Mouse (Mus musculus) lung, postnatal 0 days (tissue): ENCODE results near the gene Oxt. TPM values are rescaled to one million over a fixed set of nuclear protein-coding genes. Genes with fewer than 3 reads are reported as not detected.

Experiments
- ATAC-seq: fragments of 200-750 bp; cut with Nextera tagmentation; 2 replicates; pipeline ENCODE4 v1.8.0; 2017; ENCODE audit warnings: moderate library complexity
- DNase-seq: peaks from one replicate; pipeline ENCODE4 v3.0.0-alpha.2; 2016; ENCODE audit warnings: low spot score
- H3K27ac ChIP-seq: fragments of 300-500 bp; sonication (generic); 2 replicates; pipeline ENCODE4 v1.5.1; 2014; ENCODE audit warnings: antibody characterized with exemption, mild to moderate bottlenecking, low read length, mixed read lengths
- H3K27me3 ChIP-seq: fragments of 300-500 bp; sonication (generic); replicated peaks from 2 replicates; pipeline ENCODE4 v1.6.1; 2014; ENCODE audit warnings: low read length, mixed read lengths; ENCODE audit not compliant: insufficient read depth
- H3K36me3 ChIP-seq: fragments of 300-500 bp; sonication (generic); 2 replicates; pipeline ENCODE4 v1.6.1; 2014; ENCODE audit warnings: low read length, mixed read lengths; ENCODE audit not compliant: insufficient read depth
- H3K4me1 ChIP-seq: fragments of 300-500 bp; sonication (generic); 2 replicates; pipeline ENCODE4 v1.6.1; 2014; ENCODE audit warnings: antibody characterized with exemption, low read depth, low read length, mixed read lengths; ENCODE audit not compliant: insufficient read depth
- H3K4me2 ChIP-seq: fragments of 300-500 bp; sonication (generic); replicated peaks from 2 replicates; pipeline ENCODE4 v1.6.1; 2014; ENCODE audit warnings: low read depth, mild to moderate bottlenecking, low read length, moderate library complexity, mixed read lengths
- H3K4me3 ChIP-seq: fragments of 300-500 bp; sonication (generic); 2 replicates; pipeline ENCODE4 v1.5.1; 2014; ENCODE audit warnings: low read depth, low read length
- H3K9ac ChIP-seq: fragments of 300-500 bp; sonication (generic); replicated peaks from 2 replicates; pipeline ENCODE4 v1.6.1; 2014; ENCODE audit warnings: low read depth, mild to moderate bottlenecking
- H3K9me3 ChIP-seq: fragments of 300-500 bp; sonication (generic); 2 replicates; pipeline ENCODE4 v1.6.1; 2016; ENCODE audit warnings: low read length, mixed read lengths
- CTCF ChIP-seq: IDR thresholded peaks from 2 replicates; pipeline ENCODE4 v1.5.1; 2016; ENCODE audit warnings: antibody characterized with exemption, mild to moderate bottlenecking
- EP300 ChIP-seq: IDR thresholded peaks from 2 replicates; pipeline ENCODE4 v1.6.1; 2016; ENCODE audit warnings: antibody characterized with exemption, mild to moderate bottlenecking, control low read depth
- WGBS: fragments of 180-500 bp; shearing (Covaris S2); extraction: QIAGEN DNeasy Blood & Tissue Kit; methylation state at CpG from one replicate; pipeline ENCODE4 v1.1.7; 2014; 5-methylcytosine and 5-hydroxymethylcytosine counted together
- polyA plus RNA-seq: library from polyadenylated mRNA; unstranded; fragments of >200 nt; fragmentation: Nextera tagmentation; extraction: Ambion mirVana; gene quantifications from 2 replicates; pipeline ENCODE4 v1.2.1, GENCODE M21; 2015

Gene Oxt
- not detected in 2 replicates for polyA plus RNA-seq

DNA sequence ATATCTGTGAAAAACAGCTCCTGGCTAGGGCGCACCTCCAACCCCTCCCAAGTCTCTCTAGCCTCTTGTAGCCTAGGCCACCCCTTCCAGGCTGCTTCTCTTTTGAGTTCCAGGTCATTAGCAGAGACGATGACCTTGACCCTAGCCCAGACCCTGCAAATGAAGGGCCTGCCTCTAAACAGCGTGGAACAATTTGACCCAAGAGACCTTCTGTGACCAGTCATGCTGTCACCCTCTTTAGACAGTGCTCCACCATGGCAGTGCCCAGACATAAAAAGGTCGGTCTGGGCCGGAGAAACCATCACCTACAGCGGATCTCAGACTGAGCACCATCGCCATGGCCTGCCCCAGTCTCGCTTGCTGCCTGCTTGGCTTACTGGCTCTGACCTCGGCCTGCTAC is at the start of gene Oxt:
Gene Oxt, plus strand, starts transcription at position 301 of the 400 bp plus-strand sequence.
- TF ChIP-seq CTCF (no peak), EP300 (no peak)
- no peak within 1 kb of the TSS for H3K9ac ChIP-seq
- WGBS = 50% methylated on average over 9 of the region's 9 CpGs
- H3K4me2 ChIP-seq = peak within 1 kb of the TSS; percentile 30; the same call in 1 of the 2 replicates
- H3K4me3 ChIP-seq = peak within 1 kb of the TSS; percentile 21; the same call in 1 of the 2 replicates
- H3K9me3 ChIP-seq = no peaks in the 10 kb centered on the region
- H3K4me1 ChIP-seq = peaks cover 2% of the 10 kb centered on the region; the same call in 1 of the 2 replicates
- no peak within 1 kb of the TSS for H3K27ac ChIP-seq
- no peak for ATAC-seq
- DNase-seq = no peak
- H3K36me3 ChIP-seq = no peaks in the 10 kb centered on the region
- H3K27me3 ChIP-seq = peaks cover 55% of the 10 kb centered on the region

DNA sequence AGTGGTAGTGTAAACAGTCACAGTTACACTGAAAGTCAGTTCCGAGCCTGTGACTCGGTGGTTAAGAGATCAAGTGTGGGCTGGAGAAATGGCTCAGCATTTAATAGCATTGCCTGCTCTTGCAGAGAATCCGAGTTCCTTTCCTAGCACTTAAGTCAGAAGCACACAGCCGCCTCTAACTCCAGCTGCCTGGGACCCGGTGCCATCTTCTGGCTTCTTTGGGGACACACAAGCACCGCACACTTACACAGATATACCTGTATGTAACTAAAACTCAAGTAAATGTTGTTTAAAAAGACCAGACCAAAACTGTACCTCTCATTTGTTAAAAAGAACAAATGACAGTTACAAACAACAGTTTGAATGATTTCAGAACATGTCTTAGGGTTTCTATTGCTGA is 47.5 kb upstream of the Oxt start:
- H3K4me1 ChIP-seq = no peaks in the 10 kb centered on the region
- H3K9me3 ChIP-seq = no peaks in the 10 kb centered on the region
- peaks cover 4% of the 10 kb centered on the region; the same call in 1 of the 2 replicates for H3K36me3 ChIP-seq
- ATAC-seq (no peak), DNase-seq (no peak)
- no peaks in the 10 kb centered on the region for H3K27me3 ChIP-seq
- no peak for TF ChIP-seq EP300
- no peak for TF ChIP-seq CTCF
- 86% methylated on average over 6 of the region's 6 CpGs for WGBS
- H3K9ac ChIP-seq = no peak overlapping the region
- no peak overlapping the region for H3K4me3 ChIP-seq
- H3K4me2 ChIP-seq = no peak overlapping the region
- H3K27ac ChIP-seq = no peak overlapping the region

DNA sequence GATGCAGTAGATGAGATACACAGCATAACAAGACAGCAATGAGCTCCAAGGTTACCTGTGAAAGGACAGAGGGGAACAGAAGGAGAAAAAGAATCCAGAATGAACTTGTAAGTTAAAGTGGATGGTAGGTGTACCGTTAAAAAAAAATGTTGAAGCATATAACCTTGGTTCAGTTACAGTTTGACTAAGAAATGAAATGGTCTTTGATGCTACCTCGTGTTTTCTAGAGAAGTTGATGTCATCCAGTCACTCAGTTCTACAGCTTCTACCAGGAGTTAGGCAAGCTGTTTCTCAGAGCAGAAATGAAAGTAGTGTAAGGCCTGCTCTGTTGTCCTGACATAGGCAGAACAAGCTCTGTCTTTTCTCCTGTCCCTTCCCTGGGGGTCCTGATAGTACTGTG is 46.7 kb upstream of the Oxt start:
- no peak for TF ChIP-seq CTCF
- no peak for TF ChIP-seq EP300
- DNase-seq (no peak), ATAC-seq (no peak)
- H3K27ac ChIP-seq = no peak overlapping the region
- H3K4me2 ChIP-seq = no peak overlapping the region
- no peaks in the 10 kb centered on the region for H3K27me3 ChIP-seq
- no peak overlapping the region for H3K9ac ChIP-seq
- 90% methylated on average over 2 of the region's 2 CpGs for WGBS
- H3K4me1 ChIP-seq = no peaks in the 10 kb centered on the region
- no peaks in the 10 kb centered on the region for H3K9me3 ChIP-seq
- no peak overlapping the region for H3K4me3 ChIP-seq
- peaks cover 4% of the 10 kb centered on the region; the same call in 1 of the 2 replicates for H3K36me3 ChIP-seq

DNA sequence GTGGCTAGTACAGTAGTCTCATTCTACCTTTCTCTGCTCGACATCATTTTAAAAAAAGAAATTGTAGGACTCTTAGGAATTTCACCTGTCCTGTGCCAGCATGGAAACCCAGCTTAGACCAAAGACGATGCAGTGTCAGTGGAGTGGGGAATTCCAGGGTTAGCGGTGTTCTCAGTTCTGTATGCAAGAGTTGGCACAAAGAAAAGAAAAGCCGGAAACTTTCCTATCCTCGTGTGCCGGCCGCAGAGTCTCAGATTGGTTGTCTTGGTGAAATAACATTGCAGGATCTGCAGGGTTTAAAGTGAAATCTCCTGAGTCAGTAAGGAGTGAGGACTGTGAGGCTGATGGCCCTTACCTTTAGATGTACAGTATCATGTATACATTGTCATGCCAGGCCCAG is 46.0 kb upstream of the Oxt start:
- DNase-seq (no peak), ATAC-seq (no peak)
- 89% methylated on average over 7 of the region's 7 CpGs for WGBS
- Histone ChIP-seq H3K36me3 (peaks cover 9% of the 10 kb centered on the region; the same call in 1 of the 2 replicates), H3K4me2 (no peak overlapping the region), H3K4me3 (no peak overlapping the region), H3K27ac (no peak overlapping the region), H3K9ac (no peak overlapping the region), H3K27me3 (no peaks in the 10 kb centered on the region), H3K9me3 (no peaks in the 10 kb centered on the region), H3K4me1 (no peaks in the 10 kb centered on the region)
- TF ChIP-seq CTCF (no peak), EP300 (no peak)

DNA sequence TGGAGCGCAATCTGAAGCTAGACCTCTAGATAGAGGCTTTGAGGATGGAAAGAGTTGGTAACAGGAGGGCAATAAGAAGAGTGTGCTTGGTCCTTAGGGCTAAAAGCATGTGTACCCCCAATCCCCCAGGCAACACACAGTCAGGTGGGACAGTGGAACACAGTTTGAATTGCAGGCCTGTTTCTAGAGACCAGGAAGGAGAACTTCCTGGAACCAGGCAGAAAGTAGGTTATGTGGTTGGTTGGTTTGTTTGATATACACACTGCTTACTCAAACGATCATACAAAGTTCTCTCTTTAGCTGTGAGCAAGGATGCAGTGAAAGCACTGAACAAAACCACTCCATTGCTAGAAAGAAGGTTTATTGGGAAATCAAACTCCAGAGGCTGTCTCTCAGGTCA is 43.8 kb upstream of the Oxt start:
- TF ChIP-seq CTCF (no peak), EP300 (no peak)
- Histone ChIP-seq H3K27ac (no peak overlapping the region), H3K4me2 (no peak overlapping the region), H3K4me1 (no peaks in the 10 kb centered on the region), H3K36me3 (peaks cover 11% of the 10 kb centered on the region; the same call in 1 of the 2 replicates), H3K9me3 (no peaks in the 10 kb centered on the region), H3K4me3 (no peak overlapping the region), H3K9ac (no peak overlapping the region), H3K27me3 (no peaks in the 10 kb centered on the region)
- ATAC-seq (no peak), DNase-seq (no peak)
- WGBS = 38% methylated on average over 2 of the region's 2 CpGs

DNA sequence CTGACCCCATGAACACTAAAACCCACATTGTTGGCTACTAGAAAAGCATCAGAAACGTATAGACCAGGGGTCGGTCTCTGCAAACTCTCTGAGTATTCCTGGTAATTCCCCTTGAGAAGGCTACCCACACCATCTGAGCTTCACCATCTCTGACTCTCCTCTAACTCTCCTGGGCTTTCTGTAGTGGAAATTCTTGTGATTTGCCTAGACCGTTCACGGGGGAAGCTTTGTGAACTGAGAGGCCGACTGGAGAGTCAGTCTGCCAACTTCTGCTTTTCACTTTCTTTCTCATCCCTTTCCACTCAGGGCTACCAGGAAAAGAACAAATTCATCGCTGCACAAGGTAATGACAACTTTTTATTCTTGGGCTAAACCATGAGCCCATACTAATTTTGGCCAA is 41.0 kb upstream of the Oxt start:
- Histone ChIP-seq H3K4me3 (no peak overlapping the region), H3K27ac (no peak overlapping the region), H3K4me2 (no peak overlapping the region), H3K36me3 (peaks cover 11% of the 10 kb centered on the region; the same call in 1 of the 2 replicates), H3K4me1 (no peaks in the 10 kb centered on the region), H3K9ac (no peak overlapping the region), H3K9me3 (no peaks in the 10 kb centered on the region), H3K27me3 (no peaks in the 10 kb centered on the region)
- TF ChIP-seq CTCF = no peak
- TF ChIP-seq EP300 = no peak
- WGBS = 77% methylated on average over 6 of the region's 6 CpGs
- DNase-seq (no peak), ATAC-seq (no peak)

DNA sequence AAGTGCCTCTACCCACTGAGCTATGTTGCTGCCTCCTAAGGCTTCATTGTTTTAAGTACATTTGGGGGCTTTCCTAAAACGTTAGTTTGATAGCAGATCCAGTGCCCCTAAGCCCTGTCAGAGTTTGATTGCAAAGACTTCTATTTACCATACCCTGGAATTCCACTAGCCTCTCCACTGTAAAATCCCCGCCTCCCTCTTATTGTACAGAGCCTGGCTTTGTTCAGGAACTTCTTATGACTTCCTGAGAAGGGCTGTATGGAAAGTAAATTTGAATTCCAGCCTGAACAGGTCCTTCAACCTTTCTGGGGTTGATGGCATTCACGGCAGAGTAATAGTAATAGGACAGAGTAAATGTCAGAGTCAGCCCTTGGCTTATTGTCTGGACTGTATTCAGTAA is 39.1 kb upstream of the Oxt start:
- 51% methylated on average over 3 of the region's 3 CpGs for WGBS
- Histone ChIP-seq H3K4me1 (no peaks in the 10 kb centered on the region), H3K27me3 (no peaks in the 10 kb centered on the region), H3K4me2 (no peak overlapping the region), H3K36me3 (peaks cover 18% of the 10 kb centered on the region), H3K4me3 (no peak overlapping the region), H3K9me3 (no peaks in the 10 kb centered on the region), H3K27ac (no peak overlapping the region), H3K9ac (no peak overlapping the region)
- no peak for TF ChIP-seq CTCF
- TF ChIP-seq EP300 = no peak
- ATAC-seq = peak; percentile 43
- DNase-seq = peak; percentile 30
